Mouse (Mus musculus) bone marrow macrophage, adult 2 months (primary cell): Measurements from ENCODE around the gene Txn2.

Source experiments
- CTCF ChIP-seq: IDR thresholded peaks from 2 replicates; pipeline ENCODE4 v1.5.1; 2012; ENCODE audit warnings: low read depth, mild to moderate bottlenecking, low read length, moderate library complexity
- POLR2A ChIP-seq: IDR thresholded peaks from 2 replicates; pipeline ENCODE4 v1.6.1; 2012; ENCODE audit warnings: mild to moderate bottlenecking, low read depth, low read length, borderline replicate concordance

DNA sequence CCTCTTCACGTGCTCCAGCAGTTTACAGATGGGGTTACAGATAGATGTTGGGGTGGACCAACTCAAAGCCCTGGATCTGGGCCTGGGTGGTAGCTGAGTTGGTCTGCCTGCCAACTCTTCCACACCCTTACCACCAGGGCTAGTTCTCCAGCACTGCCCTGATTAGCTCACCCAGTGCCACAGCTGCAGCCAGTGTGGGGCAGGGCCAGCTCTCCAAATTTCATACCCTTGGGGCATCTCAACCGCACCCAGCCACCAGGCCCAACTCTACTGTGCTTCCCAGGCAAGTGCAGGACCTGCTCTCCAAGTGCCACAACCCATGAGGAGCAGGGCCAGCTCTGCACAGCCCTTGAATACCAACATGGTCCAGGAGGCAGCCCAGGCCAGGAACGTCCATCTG is 49.0 kb downstream of the Txn2 start:
- TF ChIP-seq POLR2A (no peak), CTCF (no peak)
